ENCODE assay signal across 11 mouse cellular contexts in genomic region chr3:42227679-42228398, GRCm38 (mm10).
DNase-seq lines count a peak whose midpoint lies in the region; ATAC-seq and TF ChIP-seq lines count a peak whose summit lies in the region.
"Had no signal": no experiment of that assay in that cellular context is flagged by ENCODE, and none has a peak within 500 bp of the region (broad histone marks: within the 10 kb centered on the region; RNA-seq: fewer than 3 reads in every experiment).

No protein-coding gene starts in this region.

- no peak for DNase-seq in neural tube, embryonic 10.5 days (ENCODE audit: extremely low spot score, low spot score)
- DNase-seq in forebrain, embryonic 14.5 days (ENCODE audit: low spot score), result peak; percentile 84
- peak; percentile 24 to 25 for DNase-seq in layer of hippocampus, postnatal 25 days (ENCODE audit: extremely low spot score in 1 of 2, low spot score in 1 of 2)
- no peak for DNase-seq in lung, postnatal 14 days
- DNase-seq in lung, postnatal 0 days (ENCODE audit: low spot score), result no peak
- no peak for DNase-seq in gastrocnemius, adult 8-10 months (ENCODE audit: low spot score in 2 of 2)
- DNase-seq: heart, adult 18-20 months had no signal

- H3K9ac ChIP-seq in neural tube, embryonic 14.5 days (replicated peaks; ENCODE audit: low read depth, low read length), result no peak overlapping the region
- no peak overlapping the region for H3K9ac ChIP-seq in forebrain, embryonic 14.5 days (ENCODE audit: low read length)
- H3K9ac ChIP-seq in lung, postnatal 0 days (replicated peaks; ENCODE audit: low read depth), result no peak overlapping the region
- H3K9ac ChIP-seq: liver, embryonic 14.5 days; midbrain, embryonic 12.5 days had no signal

- no peaks in the 10 kb centered on the region for H3K4me1 ChIP-seq in neural tube, embryonic 14.5 days (ENCODE audit: control insufficient read depth, insufficient read depth, low read length)
- no peaks in the 10 kb centered on the region for H3K4me1 ChIP-seq in forebrain, embryonic 14.5 days (ENCODE audit: control insufficient read depth, insufficient read depth, low read length)
- H3K4me1 ChIP-seq in lung, postnatal 0 days (ENCODE audit: insufficient read depth, low read depth, low read length), result no peaks in the 10 kb centered on the region
- H3K4me1 ChIP-seq: midbrain, embryonic 12.5 days had no signal

- no peaks in the 10 kb centered on the region for H3K27me3 ChIP-seq in neural tube, embryonic 14.5 days (ENCODE audit: control insufficient read depth, insufficient read depth, low read length)
- H3K27me3 ChIP-seq in forebrain, embryonic 14.5 days (replicated peaks; ENCODE audit: control insufficient read depth, insufficient read depth, low read length), result no peaks in the 10 kb centered on the region
- H3K27me3 ChIP-seq in lung, postnatal 0 days (replicated peaks; ENCODE audit: insufficient read depth, low read length), result no peaks in the 10 kb centered on the region
- H3K27me3 ChIP-seq: midbrain, embryonic 12.5 days had no signal

- TF ChIP-seq CTCF in lung, postnatal 0 days (IDR thresholded peaks at IDR 0.05), result no peak

- H3K27ac ChIP-seq in neural tube, embryonic 14.5 days (ENCODE audit: low read depth, low read length), result no peak overlapping the region
- H3K27ac ChIP-seq in forebrain, embryonic 14.5 days (ENCODE audit: low read depth, low read length), result no peak overlapping the region
- no peak overlapping the region for H3K27ac ChIP-seq in lung, postnatal 0 days (ENCODE audit: low read length)
- H3K27ac ChIP-seq: liver, embryonic 14.5 days; midbrain, embryonic 12.5 days had no signal

- H3K4me2 ChIP-seq in neural tube, embryonic 14.5 days (ENCODE audit: low read depth, low read length), result no peak overlapping the region
- no peak overlapping the region for H3K4me2 ChIP-seq in forebrain, embryonic 14.5 days (ENCODE audit: low read length)
- H3K4me2 ChIP-seq in lung, postnatal 0 days (replicated peaks; ENCODE audit: low read depth, low read length), result no peak overlapping the region
- H3K4me2 ChIP-seq: midbrain, embryonic 12.5 days had no signal

- no peaks in the 10 kb centered on the region for H3K9me3 ChIP-seq in neural tube, embryonic 14.5 days (ENCODE audit: control insufficient read depth, low read length)
- no peaks in the 10 kb centered on the region for H3K9me3 ChIP-seq in forebrain, embryonic 14.5 days (replicated peaks; ENCODE audit: control insufficient read depth, low read length)
- no peaks in the 10 kb centered on the region for H3K9me3 ChIP-seq in lung, postnatal 0 days (ENCODE audit: low read length)
- H3K9me3 ChIP-seq: midbrain, embryonic 12.5 days had no signal

- ATAC-seq in neural tube, embryonic 14.5 days (ENCODE audit: low read depth), result peak; percentile 28
- peak; percentile 94 for ATAC-seq in forebrain, embryonic 14.5 days
- ATAC-seq in lung, postnatal 0 days, result no peak

- no peak overlapping the region for H3K4me3 ChIP-seq in neural tube, embryonic 14.5 days (ENCODE audit: low read depth, low read length)
- no peak overlapping the region for H3K4me3 ChIP-seq in forebrain, embryonic 14.5 days (ENCODE audit: low read depth, low read length)
- no peak overlapping the region for H3K4me3 ChIP-seq in lung, postnatal 0 days (ENCODE audit: low read depth, low read length)
- H3K4me3 ChIP-seq: erythroblast, embryonic 14.5 days; midbrain, embryonic 12.5 days had no signal

- 72% methylated on average over 4 of the region's 4 CpGs for WGBS in neural tube, embryonic 14.5 days
- 69% methylated on average over 4 of the region's 4 CpGs for WGBS in forebrain, embryonic 14.5 days
- 78% methylated on average over 4 of the region's 4 CpGs for WGBS in lung, postnatal 0 days

- no peak for TF ChIP-seq EP300 in lung, postnatal 0 days (IDR thresholded peaks at IDR 0.05)

- H3K36me3 ChIP-seq in neural tube, embryonic 14.5 days (ENCODE audit: control insufficient read depth, insufficient read depth, low read length), result no peaks in the 10 kb centered on the region
- H3K36me3 ChIP-seq in forebrain, embryonic 14.5 days (ENCODE audit: control insufficient read depth, insufficient read depth, low read length), result no peaks in the 10 kb centered on the region
- H3K36me3 ChIP-seq in lung, postnatal 0 days (ENCODE audit: insufficient read depth, low read length), result no peaks in the 10 kb centered on the region
- H3K36me3 ChIP-seq: midbrain, embryonic 12.5 days had no signal

Comparison
In these comparisons a context has a peak if more than half of its experiments do, and no peak if none do; other contexts are left out.
1. DNase-seq: peak in forebrain, embryonic 14.5 days (single experiment) and layer of hippocampus, postnatal 25 days (2 of 2); none in neural tube, embryonic 10.5 days (single experiment), lung, postnatal 14 days (single experiment), lung, postnatal 0 days (single experiment) and gastrocnemius, adult 8-10 months (0 of 2).